Mouse (Mus musculus): ENCODE data around the gene Taf6l.
"Not testable (repeated sequence)": the region's sequence is repeated elsewhere in the genome, so short reads cannot be mapped to it uniquely, and the experiment has no call there.

Taf6l gene

DNA sequence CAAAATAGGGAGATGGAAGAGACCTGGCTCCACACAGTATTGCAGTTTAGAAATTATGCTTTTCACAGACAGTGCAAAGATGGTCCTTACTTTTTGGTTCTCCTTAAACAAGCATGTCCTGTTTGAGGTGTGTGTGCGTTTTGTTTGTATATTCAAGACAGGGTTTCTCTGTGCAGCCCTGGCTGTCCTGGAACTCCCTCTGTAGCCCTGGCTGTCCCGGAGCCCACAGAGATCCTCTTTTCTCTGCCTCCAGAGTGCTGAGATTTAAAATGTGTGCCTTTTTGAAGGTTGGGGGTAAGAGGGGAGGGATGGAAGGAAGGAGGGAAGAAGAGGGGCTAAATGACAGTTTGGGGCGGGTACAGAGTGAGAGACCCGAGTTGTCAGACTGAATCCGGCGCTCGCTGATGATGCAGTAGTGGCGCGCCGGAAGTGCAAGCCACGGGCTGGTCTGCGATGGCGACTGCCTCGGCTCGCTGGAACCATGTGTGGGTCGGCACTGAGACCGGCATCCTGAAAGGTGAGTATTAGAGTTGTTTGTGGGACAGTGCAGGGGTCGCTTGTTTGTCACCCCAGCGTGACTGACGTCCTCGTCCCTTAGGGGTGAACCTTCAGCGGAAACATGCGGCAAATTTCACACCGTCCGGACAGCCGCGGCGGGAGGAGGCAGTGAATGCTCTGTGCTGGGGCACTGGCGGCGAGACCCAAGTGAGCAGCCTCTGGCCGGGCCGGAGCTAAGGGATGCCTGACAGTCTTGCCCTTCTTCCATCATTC is 50.6 kb downstream of the Taf6l start, which contains the start of gene Wdr74:
Wdr74 (plus strand) TSS at position 439 of the 771 bp plus-strand sequence.
- peak; percentile 96 for DNase-seq

GRCm38 (mm10) chr19:8734334-8734733 is 51.9 kb downstream of the Taf6l start:
- no peak for DNase-seq

- DNase-seq = not testable (repeated sequence)
Observed at GRCm38 (mm10) chr19:8728335-8729099, 57.7 kb downstream of the Taf6l start.

DNA sequence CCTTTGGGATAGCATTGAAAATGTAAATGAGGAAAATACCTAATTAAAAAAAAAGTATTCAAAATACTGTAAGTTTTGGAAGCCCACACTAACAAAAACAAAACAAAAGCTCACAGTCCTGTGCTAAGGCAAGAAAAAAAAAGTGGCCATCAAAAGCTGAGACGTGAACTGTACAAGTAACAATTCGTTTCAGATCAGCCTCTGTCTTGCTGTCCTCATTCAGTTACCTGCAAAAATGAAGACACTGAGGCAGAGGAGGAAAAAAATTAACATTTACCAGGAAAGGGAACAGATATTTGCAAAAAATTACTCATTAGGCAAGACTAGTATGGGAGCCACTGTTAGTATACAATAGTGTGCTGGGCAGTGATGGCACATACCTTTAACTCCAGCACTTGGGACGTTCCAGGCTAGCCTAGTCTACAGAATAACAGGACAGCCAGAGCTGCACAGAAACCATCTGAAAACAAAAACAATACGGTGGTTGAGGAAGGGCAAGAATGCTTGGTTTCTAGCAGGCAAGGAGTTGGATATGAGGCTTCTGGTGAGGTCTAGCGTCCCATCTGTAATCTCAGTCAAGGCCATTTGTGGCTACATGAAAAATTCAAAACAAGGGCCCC is 58.6 kb downstream of the Taf6l start:
- no peak for DNase-seq

DNA sequence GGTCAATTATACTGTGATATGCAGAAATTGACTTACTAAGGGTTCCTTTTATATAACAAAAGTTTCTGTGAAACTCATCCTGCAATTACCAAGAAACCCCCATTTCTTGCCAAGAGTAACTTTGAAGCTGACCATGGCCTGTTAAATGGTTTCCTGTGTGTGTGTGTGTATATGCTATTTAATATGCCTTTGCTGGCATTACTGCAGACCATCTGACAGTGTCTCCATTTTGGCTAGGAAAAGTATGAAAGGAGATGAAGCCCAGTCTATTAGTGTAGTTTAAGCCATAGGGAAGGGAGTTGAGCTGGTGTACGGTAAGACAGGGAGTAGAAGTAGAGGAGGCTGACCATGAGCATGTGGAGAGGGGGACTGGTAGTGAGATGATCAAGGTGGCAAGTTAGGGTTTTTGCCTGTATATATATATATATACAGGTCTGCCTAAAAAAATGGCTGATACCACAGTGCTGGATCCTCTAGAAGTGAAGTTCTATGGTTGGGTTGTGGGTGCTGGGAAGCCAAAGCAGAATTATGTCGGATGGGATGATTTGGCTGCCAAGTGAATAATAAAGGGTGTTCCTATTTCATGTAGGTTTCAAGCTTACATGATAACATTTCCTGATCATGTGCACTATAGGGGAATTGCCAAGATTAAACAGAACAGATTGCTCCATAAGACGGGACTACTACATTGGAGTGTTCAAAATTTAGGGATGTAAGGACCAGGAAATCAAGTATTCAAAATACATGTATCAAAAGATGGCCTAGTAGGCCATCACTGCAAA is 59.4 kb downstream of the Taf6l start:
- no peak for DNase-seq

DNA sequence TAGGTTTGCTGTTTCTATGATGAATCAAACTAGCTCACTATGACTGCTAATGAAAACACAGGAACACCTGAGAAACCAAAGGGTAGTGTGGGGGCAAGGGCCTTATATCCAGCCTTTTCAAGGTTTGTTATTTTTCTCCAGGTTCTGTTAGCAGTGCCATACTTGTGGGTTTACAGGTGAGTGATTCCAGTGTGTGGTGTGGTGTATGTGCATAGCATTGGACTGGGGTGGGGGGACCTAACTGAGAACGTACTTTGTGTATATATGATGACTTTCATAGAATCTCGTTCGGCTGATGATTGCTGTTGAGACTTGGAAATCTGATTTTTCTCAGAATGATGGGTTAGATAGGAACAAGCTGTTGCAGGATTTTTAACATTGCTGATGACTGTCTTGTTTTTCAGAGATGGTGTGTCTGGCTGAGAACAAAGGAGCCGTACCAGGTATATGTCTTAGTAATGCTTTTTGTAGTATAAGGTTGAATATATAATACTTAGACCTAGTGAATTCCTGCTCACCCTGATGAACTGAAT is 61.1 kb downstream of the Taf6l start:
- DNase-seq = no peak

Measured in kidney, adult 18-20 months (tissue).